Mouse (Mus musculus) ES-E14 (cell line): ENCODE data around the gene Ccl6. TPM values are rescaled to one million over a fixed set of nuclear protein-coding genes. Genes with fewer than 3 reads are reported as not detected.

ENCODE experiments used
- DNase-seq: peaks from one replicate; pipeline ENCODE4 v3.0.0-alpha.2; 2013; ENCODE audit warnings: low read depth, low spot score
- H3K27ac ChIP-seq: 2 replicates; pipeline ENCODE4 v1.5.1; 2012; ENCODE audit warnings: low read depth, mild to moderate bottlenecking, low read length, moderate library complexity, mixed read lengths; ENCODE audit not compliant: poor library complexity, insufficient read depth, severe bottlenecking
- H3K36me3 ChIP-seq: 2 replicates; pipeline ENCODE4 v1.6.1; 2012; ENCODE audit warnings: mild to moderate bottlenecking, low read length, moderate library complexity, mixed read lengths; ENCODE audit not compliant: control insufficient read depth, poor library complexity, insufficient read depth, severe bottlenecking
- H3K4me1 ChIP-seq, 2 experiments: fragments of 150-350 bp in 1 of 2; sonication (generic) in 1 of 2; 2 replicates each; pipeline ENCODE4 v1.6.1; 2012; ENCODE audit warnings: low read length in 2 of 2, mild to moderate bottlenecking in 1 of 2, mixed read lengths in 1 of 2; ENCODE audit not compliant: control insufficient read depth in 2 of 2, insufficient read depth in 2 of 2, poor library complexity in 1 of 2
- H3K4me3 ChIP-seq, 2 experiments: fragments of 150-350 bp in 1 of 2; sonication (generic) in 1 of 2; 2 replicates each; pipeline ENCODE4 v1.5.1; 2012; ENCODE audit warnings: low read length in 2 of 2, low read depth in 1 of 2, mild to moderate bottlenecking in 1 of 2, mixed read lengths in 1 of 2; ENCODE audit not compliant: insufficient read depth in 1 of 2, poor library complexity in 1 of 2, severe bottlenecking in 1 of 2
- H3K9ac ChIP-seq: 2 replicates; pipeline ENCODE4 v1.6.1; 2012; ENCODE audit warnings: low read depth, mild to moderate bottlenecking, low read length, mixed read lengths; ENCODE audit not compliant: poor library complexity, insufficient read depth, severe bottlenecking
- H3K9me3 ChIP-seq: fragments of 150-350 bp; sonication (generic); 2 replicates; pipeline ENCODE4 v1.6.1; 2012; ENCODE audit warnings: low read depth, mild to moderate bottlenecking, low read length; ENCODE audit not compliant: control insufficient read depth, insufficient read depth
- CHD2 ChIP-seq: IDR thresholded peaks from 2 replicates; pipeline ENCODE4 v1.6.1; 2014; ENCODE audit warnings: mild to moderate bottlenecking, low read depth, low read length, inconsistent platforms
- HCFC1 ChIP-seq: IDR thresholded peaks from 2 replicates; pipeline ENCODE4 v1.6.1; 2012; ENCODE audit warnings: low read length, inconsistent platforms, borderline replicate concordance; ENCODE audit not compliant: insufficient read depth
- MAFK ChIP-seq: IDR thresholded peaks from 2 replicates; pipeline ENCODE4 v1.6.1; 2014; ENCODE audit warnings: mild to moderate bottlenecking, low read depth, low read length, inconsistent platforms; ENCODE audit not compliant: insufficient read depth
- ZC3H11A ChIP-seq: IDR thresholded peaks from 2 replicates; pipeline ENCODE4 v1.6.1; 2012; ENCODE audit warnings: low read depth, mild to moderate bottlenecking, inconsistent platforms, low read length, borderline replicate concordance
- ZNF384 ChIP-seq: IDR thresholded peaks from 2 replicates; pipeline ENCODE4 v1.6.1; 2012; ENCODE audit warnings: low read depth, low read length, inconsistent platforms
- in situ Hi-C, 2 experiments: fragments of 600-800 bp; cut with MboI; formaldehyde crosslinking; loops; one replicate each; pipeline ENCODE4 v1.15.1; 2025; ENCODE audit warnings: low sequenced_read_pairs in 2 of 2, inconsistent platforms in 1 of 2; ENCODE audit not compliant: unreplicated experiment in 2 of 2
- total RNA-seq: library from RNA; depleted of rRNA; stranded (reverse); fragments of 300-350 nt; gene quantifications from 2 replicates; pipeline ENCODE4 v1.2.3, GENCODE M21; 2012

The Ccl6 gene
- total RNA-seq, 1 experiment: 0.36 TPM

- no peak for TF ChIP-seq ZNF384
- no peak for TF ChIP-seq MAFK
- no peak for TF ChIP-seq CHD2
- no peak for TF ChIP-seq ZC3H11A
- TF ChIP-seq HCFC1: no peak
- no peak for DNase-seq
- H3K4me1 ChIP-seq: peaks cover 0 to 8% of the 10 kb centered on the region in 2 experiments; a peak in 2 of 4 replicates
- no peaks in the 10 kb centered on the region for H3K36me3 ChIP-seq
- in situ Hi-C loops: no loop called here
- no peak within 1 kb of the TSS for H3K9ac ChIP-seq
- no peaks in the 10 kb centered on the region for H3K9me3 ChIP-seq
- H3K27ac ChIP-seq: no peak within 1 kb of the TSS
- no peak within 1 kb of the TSS for H3K4me3 ChIP-seq
These were observed 14.6 kb downstream of the Ccl6 start, which contains the start of gene Ccl9 for GRCm38 (mm10) chr11:83578186-83578760. TSS of gene Ccl9 (minus strand) at chr11:83578636.

GRCm38 (mm10) chr11:83576927-83577555, 15.8 kb downstream of the Ccl6 start:
- TF ChIP-seq CHD2 (no peak), MAFK (no peak), ZNF384 (no peak), ZC3H11A (no peak), HCFC1 (no peak)
- Histone ChIP-seq H3K9me3 (no peaks in the 10 kb centered on the region), H3K4me3 (no peak overlapping the region), H3K4me1 (peaks cover 0 to 6% of the 10 kb centered on the region in 2 experiments; a peak in 2 of 4 replicates), H3K36me3 (no peaks in the 10 kb centered on the region), H3K9ac (no peak overlapping the region), H3K27ac (no peak overlapping the region)
- in situ Hi-C loops: no loop called here
- DNase-seq: no peak

- DNase-seq: no peak
- Histone ChIP-seq H3K36me3 (no peaks in the 10 kb centered on the region), H3K4me3 (no peak overlapping the region), H3K4me1 (no peaks in the 10 kb centered on the region), H3K27ac (no peak overlapping the region), H3K9ac (no peak overlapping the region), H3K9me3 (no peaks in the 10 kb centered on the region)
- in situ Hi-C loops: loop anchor here in 1 of 2 experiments (25.0 kb wide), 1 partner anchor 164 kb away; the partner anchor contains the start of gene Wfdc21
- TF ChIP-seq HCFC1 (no peak), ZC3H11A (no peak), CHD2 (no peak)
These were observed 20.1 kb downstream of the Ccl6 start for GRCm38 (mm10) chr11:83572834-83573233.

- Histone ChIP-seq H3K4me1 (no peaks in the 10 kb centered on the region), H3K9me3 (no peaks in the 10 kb centered on the region), H3K27ac (no peak overlapping the region), H3K9ac (no peak overlapping the region), H3K4me3 (no peak overlapping the region), H3K36me3 (no peaks in the 10 kb centered on the region)
- DNase-seq: no peak
- in situ Hi-C loops: loop anchor here in 1 of 2 experiments (25.0 kb wide), 1 partner anchor 165 kb away; the partner anchor contains the start of gene Wfdc21
- TF ChIP-seq ZC3H11A: no peak
These were observed 20.7 kb downstream of the Ccl6 start for GRCm38 (mm10) chr11:83572223-83572622.
